Mouse (Mus musculus): ENCODE measurements around the gene Scap.

Scap gene

DNA sequence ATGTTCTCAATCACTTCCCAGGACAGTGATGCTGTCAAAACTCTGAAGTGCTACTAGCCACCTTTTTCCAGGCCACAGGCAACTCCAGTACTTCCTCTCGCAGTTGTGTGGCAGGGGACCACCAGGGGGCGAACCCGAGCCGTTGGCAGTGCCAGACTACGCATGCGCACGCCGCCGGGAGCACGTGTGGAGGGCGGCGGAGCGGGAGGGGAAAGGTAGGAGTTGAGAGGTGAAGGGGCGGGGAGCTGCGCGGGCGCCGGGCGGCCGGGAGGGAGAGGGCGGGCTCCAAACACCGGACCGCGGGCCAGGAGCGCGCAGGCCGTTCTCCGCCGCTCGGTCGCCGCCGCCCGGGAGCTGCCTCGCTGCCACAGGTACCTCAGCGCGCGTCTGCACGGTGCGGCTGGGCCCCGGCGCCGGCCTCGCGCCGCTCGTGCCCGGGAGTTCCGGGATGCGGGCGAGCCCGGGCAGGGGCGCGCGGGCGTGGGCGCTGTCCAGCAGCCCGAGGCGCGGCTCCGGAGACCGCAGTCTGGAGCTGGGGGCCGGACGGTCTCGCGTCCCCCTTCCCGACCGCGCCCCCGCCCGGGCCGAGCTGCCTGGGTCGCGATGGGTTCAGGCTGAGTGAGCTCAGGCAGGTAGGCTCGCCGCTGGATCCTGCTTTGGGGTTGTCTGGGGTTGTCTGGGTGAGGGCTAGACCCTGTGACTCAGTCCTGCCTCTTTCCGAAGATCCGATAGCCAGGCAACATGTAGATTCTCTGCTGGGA, at the start of gene Scap:
Scap (plus strand) TSS at position 154 of the 761 bp plus-strand sequence.
- DNase-seq (ENCODE audit: low spot score) = peak; percentile 91

DNA sequence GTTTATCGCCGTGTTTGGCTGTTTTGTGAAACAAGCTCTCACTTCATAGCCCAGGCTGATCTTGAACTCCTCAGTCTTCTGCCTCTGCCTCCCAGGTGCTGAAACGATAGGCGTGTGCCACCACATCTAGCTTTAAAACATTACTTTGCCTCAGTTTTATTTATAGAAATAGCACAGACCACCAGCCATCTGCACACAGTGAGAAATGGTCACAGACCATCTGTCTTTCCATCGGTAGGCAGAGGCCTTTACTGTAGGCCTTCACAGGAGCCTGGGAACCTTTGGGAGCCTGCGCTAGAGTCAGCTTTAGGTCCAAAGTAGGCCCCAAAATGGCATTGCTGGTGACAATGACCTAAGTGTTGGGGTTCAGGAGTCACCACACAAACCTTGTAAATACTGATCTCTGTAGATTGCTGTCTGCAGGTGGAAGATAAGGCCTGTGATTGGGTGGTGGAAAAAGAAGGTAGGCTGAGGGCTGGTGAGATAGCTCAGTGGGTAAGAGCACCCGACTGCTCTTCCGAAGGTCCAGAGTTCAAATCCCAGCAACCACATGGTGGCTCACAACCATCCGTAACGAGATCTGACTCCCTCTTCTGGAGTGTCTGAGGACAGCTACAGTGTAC, 48.9 kb upstream of the Scap start:
- DNase-seq (ENCODE audit: low spot score) = no peak

GRCm38 (mm10) chr9:110287321-110287924, 45.7 kb upstream of the Scap start:
- DNase-seq (ENCODE audit: low spot score) = no peak

DNA sequence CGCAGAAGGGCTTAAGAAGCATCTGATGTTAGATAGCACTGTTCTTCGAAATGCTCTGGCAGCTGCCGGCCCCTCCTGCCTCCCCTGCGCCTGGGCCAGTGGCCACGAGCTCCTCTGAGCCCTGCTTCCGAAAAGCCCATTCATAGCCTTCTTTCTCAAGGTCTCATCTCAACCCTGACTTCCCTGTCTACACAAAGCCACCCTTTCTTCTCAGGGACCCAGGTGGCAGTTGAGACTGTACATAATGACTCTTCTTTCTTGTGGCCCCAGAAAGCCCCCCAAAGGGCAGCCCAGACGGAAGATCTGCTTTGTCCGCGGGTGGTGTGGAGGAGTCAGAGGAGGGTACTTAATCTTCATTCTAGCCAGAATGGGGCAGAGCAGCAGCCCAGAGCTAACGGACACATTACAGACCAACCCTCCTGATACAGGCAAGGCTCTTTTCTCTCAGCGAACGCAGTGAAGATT, 39.8 kb upstream of the Scap start:
- DNase-seq (ENCODE audit: low spot score) = no peak

GRCm38 (mm10) chr9:110293873-110294415, 39.1 kb upstream of the Scap start:
- DNase-seq (ENCODE audit: low spot score) = no peak

- DNase-seq (ENCODE audit: low spot score) = no peak
Measured at GRCm38 (mm10) chr9:110294786-110295185, 38.3 kb upstream of the Scap start.

DNA sequence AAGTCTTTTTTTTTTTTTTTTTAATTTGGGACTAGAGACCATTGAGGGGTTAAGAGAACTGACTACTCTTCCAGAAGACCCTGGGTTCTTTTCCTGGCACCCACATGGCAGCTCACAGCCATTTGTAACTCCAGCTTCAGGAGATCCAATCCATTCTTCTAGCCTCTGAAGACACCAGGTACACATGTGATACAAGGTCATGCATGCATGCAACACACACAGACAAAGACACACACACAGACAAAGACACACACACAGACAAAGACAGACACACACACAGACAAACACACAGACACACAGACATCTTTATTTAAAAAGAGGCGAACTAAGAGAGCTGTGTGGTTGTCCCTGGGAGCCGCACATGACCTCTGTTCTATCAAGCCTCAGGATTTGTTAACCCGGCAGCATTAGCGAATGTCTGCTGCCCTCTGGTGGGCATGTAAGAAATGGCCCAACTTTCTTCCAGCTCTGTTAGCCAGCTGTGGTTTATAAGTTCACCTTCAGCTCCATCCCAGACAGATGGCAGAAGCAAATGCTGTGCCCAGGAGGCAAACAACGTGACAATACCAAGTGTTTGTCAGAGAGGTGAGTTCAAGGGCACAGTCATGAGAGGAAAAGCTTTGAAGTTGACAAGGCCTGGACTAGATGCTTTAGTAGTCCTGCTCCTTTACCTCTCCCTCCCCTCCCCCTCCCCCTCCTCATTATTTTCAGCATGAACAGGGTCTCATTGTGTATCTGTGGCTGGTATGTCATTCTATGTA, 36.0 kb upstream of the Scap start:
- DNase-seq (ENCODE audit: low spot score) = peak; percentile 43

- no peak for DNase-seq (ENCODE audit: low spot score)
Measured at GRCm38 (mm10) chr9:110304516-110304915, 28.6 kb upstream of the Scap start.

DNA sequence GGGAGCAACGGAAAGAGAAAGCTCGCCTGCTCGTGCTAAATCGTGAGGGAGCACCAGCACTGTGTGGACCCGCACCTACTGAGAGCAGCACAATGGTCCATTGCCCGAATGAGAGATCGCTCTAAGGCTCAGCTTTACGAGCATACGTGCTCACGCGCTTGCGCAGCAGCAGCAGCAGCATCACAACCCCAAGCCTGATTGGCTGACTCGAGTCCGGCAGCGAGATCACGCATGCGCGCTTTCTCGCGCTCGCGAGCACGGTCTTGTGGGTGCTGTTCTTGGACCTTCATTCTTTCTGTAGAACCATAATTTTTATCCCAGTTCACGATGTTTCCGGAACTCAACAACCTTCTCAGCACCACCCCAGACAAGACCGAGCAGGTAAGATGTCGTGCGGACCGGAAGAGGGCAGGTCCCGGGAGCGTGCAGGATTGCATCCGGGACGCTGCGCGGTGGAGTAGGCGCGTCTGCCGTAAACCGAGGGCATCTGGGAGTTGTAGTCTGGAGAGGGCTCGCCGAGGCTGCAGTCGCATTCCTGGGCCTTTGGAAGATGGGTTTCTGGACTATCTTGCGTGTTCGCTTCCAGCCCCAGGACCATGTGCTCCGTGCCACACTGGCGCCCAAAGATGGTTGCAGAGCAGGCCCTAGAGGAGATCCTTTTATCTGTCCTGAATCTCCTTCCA, 28.0 kb upstream of the Scap start, which contains the start of gene Elp6:
Elp6 (plus strand) TSS at position 205 of the 683 bp plus-strand sequence.
- peak; percentile 87 for DNase-seq (ENCODE audit: low spot score)

GRCm38 (mm10) chr9:110306371-110306770, 26.7 kb upstream of the Scap start:
- no peak for DNase-seq (ENCODE audit: low spot score)

GRCm38 (mm10) chr9:110314706-110315105, 18.4 kb upstream of the Scap start:
- DNase-seq (ENCODE audit: low spot score) = no peak

GRCm38 (mm10) chr9:110315410-110315809, 17.7 kb upstream of the Scap start:
- no peak for DNase-seq (ENCODE audit: low spot score)

DNA sequence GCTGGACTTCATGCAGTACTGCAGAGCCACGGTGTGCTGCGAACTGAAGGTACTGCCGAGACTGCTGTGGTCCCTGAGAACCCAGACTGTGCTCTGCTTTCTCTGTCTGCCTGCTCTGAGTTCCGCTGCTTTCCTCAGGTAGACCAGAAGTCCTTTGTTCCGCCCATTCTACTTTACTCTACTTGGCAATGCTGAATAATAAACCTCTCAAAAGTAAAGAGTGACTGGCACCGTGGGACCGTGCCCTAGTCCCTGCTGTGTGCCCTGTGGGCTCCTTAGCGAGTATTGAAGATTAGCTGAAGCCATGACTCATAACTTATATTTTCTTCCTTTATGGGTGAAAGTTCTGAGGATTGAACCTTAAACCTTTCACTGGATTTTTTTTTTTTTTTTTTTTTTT, 17.2 kb upstream of the Scap start:
- DNase-seq (ENCODE audit: low spot score) = no peak

DNA sequence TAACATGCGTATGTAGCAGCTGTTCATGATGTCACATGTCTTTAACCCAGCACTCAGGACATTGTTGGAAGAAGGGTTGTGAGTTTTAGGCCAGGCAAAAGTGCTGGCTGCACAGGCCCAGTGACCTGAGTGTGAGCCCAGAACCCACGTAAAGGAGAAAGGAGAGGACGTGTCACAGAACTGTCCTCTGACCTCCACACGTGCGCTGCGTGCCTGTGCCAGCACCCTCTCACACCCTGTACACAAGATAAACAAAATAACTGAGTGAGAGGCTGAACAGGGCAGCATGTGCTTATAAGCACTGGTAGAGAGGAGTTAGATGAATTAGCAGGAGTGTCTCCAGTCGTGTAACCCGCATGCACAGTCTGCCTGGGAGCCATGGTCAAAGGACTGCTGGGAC, 16.6 kb upstream of the Scap start:
- no peak for DNase-seq (ENCODE audit: low spot score)

DNA sequence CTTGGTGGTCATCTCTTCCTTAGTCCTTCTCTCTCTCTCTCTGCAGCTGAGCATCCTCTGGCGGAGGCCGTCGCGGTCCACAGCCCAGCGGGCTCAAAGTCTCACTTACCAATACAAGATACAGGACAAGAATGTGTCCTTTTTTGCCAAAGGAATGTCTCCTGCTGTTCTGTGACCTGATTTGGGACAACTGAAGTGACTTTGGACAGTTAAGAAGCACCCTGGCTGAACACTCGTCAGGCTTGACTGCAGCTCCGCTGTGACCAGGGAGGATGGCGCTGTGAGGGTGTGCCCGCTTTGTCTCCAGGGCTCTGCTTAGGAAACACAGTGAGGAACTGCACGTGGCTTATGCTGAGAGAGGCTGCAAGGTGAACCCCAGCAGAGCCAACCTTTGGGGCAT, 12.3 kb upstream of the Scap start:
- no peak for DNase-seq (ENCODE audit: low spot score)

DNA sequence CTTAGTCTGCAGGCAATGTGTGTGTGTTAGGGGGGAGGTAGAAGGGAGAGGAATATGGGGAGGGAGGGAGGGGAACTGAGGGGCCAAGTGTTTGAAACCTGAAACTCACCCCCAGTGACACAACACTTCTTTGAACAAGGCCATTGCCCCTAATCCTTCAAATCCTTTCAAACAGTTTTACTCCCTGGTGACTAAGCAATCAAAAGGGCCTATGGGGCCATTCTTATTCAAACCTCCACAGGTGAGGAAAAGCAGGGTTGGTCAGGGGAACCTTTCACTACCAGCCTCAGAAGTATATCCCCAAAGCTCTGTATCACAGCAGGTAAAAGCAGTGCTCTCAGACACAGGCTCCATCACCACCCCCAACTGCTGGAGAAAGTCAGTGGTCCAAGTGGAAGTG, 10.1 kb upstream of the Scap start:
- no peak for DNase-seq (ENCODE audit: low spot score)

- no peak for DNase-seq (ENCODE audit: low spot score)
Measured at GRCm38 (mm10) chr9:110324181-110324580, 8.9 kb upstream of the Scap start.

DNA sequence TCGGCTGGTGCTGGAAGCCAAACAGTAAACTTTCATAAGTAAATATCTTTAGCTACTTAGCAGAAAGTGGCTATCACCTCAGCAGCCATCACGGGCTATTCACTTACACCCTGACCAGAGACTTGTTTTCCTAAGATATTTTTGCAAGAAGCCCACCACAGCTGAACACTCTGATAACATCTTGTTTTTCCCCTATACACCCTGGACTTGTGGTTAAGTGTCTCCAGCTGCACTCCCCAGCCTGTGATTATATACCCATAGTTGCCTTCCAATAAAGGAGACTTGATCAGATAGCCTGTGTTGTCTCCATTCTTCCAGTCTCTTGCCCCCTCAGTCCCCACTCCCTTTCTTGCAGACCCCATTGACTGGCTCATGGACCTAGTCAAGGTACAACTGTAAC, 4.9 kb upstream of the Scap start:
- DNase-seq (ENCODE audit: low spot score) = no peak

- DNase-seq (ENCODE audit: low spot score) = no peak
Measured at GRCm38 (mm10) chr9:110328946-110329630, 4.0 kb upstream of the Scap start.

- no peak for DNase-seq (ENCODE audit: low spot score)
Measured at GRCm38 (mm10) chr9:110329655-110330054, 3.4 kb upstream of the Scap start.

DNA sequence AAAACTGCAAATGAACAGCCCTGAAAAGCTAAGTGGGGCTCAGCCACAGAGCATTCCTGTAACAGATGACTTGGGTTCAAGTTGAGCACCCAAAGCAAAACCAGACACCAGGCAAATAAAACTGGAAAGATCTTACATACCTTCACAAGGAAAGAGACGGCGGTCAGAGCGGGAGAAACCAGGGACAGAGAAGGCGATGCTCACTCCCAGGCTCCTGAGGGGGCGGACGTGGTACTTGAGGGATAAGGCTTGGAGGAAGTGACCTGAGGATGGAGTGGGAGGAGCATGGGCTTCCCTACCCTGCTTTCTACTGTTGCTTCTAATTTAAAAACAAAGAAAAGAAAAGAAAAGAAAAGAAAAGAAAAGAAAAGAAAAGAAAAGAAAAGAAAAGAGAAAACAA, 2.7 kb upstream of the Scap start:
- no peak for DNase-seq (ENCODE audit: low spot score)

Data from spleen, adult 12 weeks (tissue).